Mouse (Mus musculus) adrenal gland, adult 2 months (tissue): ENCODE data around the gene Arhgap45. TPM values are rescaled to one million over a fixed set of nuclear protein-coding genes. Genes with fewer than 3 reads are reported as not detected.
"Not testable (repeated sequence)": the region's sequence is repeated elsewhere in the genome, so short reads cannot be mapped to it uniquely, and the experiment has no call there.

Experiments used
- DNase-seq: peaks from one replicate; pipeline ENCODE4 v3.0.0; 2021
- polyA plus RNA-seq: library from polyadenylated mRNA; depleted of rRNA; stranded (reverse); fragments of >200 nt; gene quantifications from 2 replicates; pipeline ENCODE4 v1.2.3, GENCODE M21; 2012
- total RNA-seq, 2 experiments: library from RNA; stranded (reverse); gene quantifications; 2 replicates each; pipeline ENCODE4 v1.2.3; 2021

The Arhgap45 gene
- total and polyA plus RNA-seq, 3 experiments, result 3.9 to 11.0 (median 6.7) TPM

DNA sequence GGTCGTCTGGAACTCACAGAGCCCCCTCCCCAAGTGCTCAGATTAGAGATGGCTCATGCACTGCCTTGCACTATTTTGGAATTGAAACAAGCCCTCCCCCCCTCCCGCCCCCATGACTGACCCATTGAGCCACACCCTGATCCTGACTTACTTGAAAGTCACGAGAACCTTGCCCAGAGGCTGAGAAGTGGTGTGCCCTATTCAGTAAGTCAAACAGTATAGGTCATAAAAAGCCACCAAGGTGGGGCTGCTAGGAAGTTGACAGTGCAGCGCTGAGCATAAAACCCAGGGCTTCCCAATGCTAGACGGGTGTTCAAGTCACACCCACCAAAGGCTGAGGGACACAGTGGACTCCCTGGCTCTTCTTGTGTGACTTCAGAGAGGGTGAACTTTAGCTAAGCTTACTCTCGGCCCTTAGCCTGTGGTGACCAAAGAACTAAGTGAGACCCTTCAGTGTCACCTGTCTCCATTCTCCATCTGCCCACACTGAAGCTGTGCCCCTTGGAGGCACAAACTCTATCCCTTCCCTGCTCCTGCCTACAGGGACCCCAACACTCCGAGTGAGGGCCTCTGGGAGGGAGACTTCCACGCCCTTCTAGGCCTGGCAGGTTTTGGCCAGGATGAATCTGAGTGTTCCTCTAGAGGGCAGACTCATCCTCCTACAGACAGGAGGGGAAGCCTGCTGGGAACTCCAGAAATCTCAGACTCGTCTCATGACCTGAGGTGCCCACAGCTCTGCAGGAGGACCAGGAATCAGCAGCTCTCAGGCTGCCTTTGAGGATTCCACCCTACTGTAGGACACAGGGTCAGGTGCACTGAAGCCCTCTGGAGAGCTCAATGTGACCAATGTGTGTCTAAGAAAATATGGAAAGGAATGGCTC is 17.3 kb downstream of the Arhgap45 start:
- peak; percentile 72 for DNase-seq

DNA sequence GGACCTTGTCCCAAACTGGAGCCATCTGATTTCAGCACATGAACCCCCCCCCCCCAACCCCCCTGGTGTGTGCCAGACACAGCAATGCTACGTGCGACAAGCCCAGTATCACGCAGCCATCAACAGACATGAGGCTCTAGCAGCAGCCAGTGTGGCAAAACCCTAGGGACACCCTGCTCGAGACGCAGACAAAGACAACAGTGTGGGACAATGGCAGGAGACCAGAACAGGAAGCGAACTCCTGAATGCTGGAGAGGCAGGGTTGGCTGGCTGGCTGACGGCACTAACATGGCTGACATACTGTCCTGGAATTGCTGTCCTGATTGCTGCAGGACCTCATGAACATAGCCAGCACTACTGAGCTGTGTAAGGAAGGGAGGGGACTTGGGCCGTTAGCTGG is 18.7 kb downstream of the Arhgap45 start:
- DNase-seq, result no peak

DNA sequence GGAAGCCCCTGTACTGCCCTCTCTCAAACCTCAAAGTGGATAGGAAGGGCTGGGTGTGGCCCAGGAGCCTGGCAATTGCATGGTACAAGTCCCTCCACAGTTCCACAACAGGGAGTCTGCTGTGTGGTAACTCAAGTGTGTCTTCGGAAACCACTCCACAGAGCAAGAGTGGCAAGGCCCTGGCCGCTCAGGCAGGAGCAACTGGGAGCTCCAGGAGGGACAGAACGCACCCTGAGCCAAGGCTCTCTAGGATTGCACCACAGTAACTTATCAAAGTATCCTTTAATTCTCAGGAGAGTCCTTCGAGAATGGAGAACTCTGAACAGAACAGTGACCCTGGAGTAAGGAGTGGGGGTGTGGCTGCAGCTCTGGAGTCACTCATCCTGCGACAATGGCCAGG is 19.2 kb downstream of the Arhgap45 start:
- DNase-seq, result no peak

DNA sequence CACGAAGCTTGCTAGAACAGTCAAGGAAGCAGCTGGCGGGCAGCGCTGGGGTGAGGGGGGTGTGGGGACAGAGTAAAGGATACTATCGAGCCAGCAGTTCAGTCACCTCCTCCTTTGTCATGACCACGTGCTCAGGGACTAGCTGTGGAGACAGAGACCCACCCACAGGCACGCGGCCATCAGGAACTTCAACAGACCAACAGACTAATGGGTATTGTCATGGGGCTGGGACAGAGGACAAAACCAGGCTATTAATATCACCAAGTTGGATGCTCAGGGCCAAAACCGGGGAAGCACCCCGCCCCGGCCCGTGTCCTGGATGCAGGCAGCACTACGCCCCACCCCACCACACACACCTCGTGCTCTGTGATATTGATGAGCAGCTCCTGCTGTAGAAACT is 20.4 kb downstream of the Arhgap45 start:
- DNase-seq, result no peak

DNA sequence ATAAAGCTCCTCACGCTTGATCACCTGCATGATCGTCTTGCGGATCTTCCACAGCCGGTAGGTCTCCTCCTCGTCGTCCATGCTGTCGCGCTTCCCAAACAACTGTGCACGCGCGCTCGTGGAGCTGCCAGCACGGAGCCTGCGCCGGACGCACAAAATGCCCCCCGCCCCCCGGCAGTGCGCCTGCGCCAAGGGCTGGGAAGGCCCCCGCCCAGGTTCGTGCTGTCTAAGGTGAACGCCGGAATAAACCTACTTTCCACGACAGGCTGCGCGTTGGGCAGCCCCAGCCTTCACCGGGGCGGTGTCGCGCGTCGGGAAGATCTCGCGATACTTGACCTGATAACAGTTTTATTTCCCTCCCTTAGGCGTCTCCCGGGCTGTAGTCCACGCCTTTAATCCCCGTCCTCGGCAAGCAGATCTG is 23.1 kb downstream of the Arhgap45 start, which contains the start of gene Polr2e:
Gene Polr2e, minus strand, starts transcription at position 237 of the 421 bp plus-strand sequence.
- DNase-seq, result peak; percentile 98

DNA sequence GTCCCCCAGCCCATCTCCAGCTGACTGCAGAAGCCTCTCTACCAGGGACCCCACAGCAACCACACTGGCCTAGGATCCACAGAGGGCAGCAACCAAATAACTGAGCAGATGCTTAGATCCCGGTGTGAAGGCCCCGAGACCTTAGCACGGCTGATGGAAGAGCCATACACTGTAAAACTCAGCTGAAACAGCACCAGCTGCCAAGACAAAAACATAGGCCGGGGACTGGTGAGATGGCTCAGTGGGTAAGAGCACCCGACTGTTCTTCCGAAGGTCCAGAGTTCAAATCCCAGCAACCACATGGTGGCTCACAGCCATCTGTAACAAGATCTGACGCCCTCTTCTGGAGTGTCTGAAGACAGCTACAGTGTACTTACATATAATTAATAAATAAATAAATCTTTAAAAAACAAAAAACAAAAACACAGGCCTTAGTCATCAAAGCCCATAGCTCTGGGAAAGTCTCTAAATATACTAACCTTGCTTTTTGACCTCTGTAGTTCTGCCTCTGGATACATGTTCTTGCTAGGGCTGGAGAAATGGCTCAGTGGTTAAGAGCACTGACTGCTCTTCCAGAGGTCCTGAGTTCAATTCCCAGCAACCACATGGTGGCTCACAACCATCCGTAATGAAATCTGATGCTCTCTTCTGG is 25.1 kb downstream of the Arhgap45 start:
- DNase-seq, result not testable (repeated sequence)

DNA sequence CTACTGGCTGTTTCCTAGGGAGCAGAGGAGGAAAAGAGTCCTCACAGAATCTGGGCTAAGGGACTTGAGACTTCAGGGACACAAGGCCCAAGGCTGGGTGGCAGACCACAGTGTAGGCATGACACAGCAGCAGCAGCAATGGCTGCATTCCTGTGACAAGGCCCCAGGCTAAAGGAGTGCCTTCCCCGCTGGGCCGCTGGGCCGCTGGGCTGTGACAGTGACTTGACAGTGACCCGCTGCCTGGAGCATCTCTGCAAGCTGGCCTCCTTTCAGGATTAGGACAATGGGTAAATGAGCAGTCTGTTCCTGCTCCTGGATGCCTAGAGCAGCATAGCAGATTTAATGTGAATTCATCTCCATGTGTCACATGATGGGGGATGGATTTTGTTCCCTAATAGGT is 27.6 kb downstream of the Arhgap45 start:
- DNase-seq, result no peak

DNA sequence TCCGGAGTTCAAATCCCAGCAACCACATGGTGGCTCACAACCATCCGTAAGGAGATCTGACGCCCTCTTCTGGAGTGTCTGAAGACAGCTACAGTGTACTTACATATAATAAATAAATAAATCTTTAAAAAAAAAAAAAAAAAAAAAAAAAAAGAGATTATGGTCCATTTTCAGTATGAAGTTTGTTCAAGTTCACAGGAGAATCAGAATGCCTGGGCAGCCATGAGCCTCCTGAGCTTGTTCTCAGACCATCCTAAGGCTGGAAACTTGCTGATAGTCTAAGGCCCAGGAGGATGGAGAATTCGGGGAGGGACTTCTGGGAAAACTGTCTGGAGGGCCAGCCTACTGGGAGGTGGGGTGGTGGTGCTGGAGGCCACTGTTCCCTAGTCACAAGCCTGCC is 28.9 kb downstream of the Arhgap45 start:
- not testable (repeated sequence) for DNase-seq

DNA sequence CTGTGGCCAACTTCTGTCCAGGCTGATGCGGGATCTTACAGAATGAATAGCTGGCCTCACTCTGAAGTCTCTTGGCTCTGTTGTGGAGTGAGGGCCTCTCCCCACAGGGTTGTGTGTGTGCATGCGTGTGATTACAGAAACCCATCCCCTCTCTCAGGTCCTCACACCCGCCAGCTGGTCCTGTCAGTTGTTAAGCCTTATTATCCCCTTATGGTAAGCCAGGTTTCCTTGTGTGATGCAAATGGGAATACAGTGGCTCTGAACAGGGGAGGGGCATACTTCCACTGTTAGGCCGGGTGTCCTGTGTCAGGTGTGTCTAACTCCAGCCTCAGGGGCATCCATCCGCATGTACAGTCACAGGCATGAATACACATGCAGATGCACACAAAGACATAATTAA is 29.3 kb downstream of the Arhgap45 start:
- no peak for DNase-seq

DNA sequence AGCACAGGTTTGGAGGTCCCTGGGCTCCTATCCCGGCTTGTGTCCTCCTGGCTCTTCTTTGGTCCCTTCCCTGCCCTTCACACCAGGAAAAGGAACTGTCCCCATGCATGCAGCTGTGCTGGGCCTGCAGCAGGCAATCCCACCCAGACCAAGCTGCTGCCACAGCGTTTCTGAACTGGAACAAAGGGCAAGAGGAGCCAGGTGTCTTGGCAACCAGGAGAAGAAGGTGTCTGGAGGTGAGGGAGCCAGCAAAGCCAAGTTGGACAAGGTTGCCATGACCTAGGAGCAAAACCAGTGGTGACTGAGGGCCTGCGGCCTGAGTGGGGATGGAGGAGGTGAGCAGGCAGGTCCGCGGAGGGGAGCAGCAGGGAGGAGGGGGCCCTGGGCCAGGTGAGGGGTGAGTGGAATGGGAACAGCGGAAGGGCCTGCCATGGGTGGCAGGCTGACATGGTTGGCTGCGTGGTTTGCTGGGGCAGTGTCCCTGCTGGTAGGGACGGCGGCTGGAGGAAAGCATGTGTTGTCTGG is 30.6 kb downstream of the Arhgap45 start, which contains the start of gene Gpx4:
Gene Gpx4, plus strand, starts transcription at position 126 of the 525 bp plus-strand sequence.
- no peak for DNase-seq

DNA sequence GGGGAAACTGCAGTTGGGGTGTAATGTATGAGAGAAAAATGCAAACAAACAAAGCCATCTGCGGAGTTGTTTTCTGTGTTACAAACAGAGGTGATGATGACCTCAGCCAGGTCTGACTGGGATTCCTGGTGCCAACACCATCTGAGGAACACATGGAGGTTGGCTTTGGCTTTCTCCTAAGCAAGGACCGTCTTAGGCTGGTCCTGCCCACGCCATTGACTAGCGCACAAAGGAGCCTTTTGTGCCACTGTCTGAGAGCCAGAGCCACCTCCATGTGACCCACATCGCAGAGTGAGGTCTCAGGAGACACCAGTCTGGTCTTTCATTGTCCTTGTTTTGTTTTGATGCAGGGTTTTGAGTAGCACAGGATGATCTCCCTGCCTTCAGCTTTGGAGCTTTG is 31.9 kb downstream of the Arhgap45 start:
- DNase-seq, result no peak

DNA sequence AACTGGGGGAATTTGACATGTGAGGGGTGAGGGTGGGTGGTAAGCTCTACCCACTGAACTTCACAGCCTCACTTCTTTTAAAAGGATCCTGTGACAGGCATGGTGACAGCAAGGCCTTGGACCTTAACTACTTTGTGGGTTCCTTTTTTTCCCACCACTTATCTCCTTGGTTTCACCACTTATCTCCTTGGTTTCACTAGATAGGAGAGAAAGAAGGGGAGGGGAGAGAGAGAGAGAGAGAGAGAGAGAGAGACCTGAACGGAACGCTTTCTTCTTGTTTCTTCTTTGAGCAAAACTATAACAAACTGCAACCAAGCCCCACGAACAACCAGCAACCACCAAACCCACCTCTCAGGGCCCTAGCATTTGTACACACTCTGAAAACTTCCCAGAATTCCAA is 32.4 kb downstream of the Arhgap45 start:
- DNase-seq, result no peak

DNA sequence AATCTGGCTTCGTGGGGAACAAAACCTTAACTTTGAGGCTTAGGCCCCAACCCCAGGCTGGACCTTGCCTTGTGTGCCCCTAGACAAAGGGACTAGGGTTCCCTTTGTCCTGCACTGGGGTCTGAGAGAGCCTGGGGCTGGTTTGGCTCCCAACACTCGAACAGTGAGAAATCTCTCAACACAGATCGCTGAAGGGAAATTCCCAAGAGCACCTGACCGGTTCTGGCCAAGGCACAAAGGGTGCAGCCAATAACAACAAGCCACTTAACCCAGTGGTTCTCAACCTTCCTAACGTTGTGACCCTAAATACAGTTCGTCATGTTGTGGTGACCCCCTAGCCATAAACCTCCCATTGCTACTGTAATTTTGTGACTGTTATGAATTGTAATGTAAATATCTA is 33.8 kb downstream of the Arhgap45 start:
- no peak for DNase-seq

DNA sequence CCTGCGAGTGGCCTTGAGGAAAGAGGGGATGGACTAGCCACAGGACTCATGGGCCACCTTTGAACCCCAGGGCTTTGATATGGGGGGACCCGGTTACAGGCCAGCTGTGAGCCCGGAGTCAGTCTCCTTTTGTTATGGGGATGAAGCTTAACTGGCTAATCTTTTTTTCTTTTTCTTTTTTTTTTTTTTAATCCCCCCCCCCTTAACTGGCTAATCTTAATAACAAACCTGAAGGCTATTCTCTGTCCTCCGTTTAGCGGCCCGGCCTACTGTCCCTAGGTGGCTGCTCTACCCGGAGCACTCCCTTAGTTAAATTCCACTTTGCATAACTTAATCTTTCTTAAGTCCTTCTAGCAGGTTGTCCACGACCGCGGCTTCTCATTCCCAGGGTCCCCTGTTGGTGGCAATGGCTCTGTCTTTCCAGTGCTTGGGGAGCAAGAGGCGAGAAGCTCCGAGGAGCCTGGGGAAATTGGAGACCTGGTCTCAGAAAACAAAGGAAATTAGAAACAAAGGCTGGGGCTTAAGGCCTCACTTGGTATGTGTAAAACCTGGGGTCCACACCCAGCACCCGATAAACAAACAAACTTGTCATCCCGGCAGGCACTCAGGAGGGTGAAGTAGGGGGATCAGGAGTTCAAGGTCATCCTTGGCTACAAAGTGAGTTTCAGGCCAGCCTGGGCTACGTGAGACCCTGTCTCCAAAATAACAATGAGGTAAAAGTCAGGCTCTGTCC is 34.6 kb downstream of the Arhgap45 start:
- DNase-seq, result no peak

DNA sequence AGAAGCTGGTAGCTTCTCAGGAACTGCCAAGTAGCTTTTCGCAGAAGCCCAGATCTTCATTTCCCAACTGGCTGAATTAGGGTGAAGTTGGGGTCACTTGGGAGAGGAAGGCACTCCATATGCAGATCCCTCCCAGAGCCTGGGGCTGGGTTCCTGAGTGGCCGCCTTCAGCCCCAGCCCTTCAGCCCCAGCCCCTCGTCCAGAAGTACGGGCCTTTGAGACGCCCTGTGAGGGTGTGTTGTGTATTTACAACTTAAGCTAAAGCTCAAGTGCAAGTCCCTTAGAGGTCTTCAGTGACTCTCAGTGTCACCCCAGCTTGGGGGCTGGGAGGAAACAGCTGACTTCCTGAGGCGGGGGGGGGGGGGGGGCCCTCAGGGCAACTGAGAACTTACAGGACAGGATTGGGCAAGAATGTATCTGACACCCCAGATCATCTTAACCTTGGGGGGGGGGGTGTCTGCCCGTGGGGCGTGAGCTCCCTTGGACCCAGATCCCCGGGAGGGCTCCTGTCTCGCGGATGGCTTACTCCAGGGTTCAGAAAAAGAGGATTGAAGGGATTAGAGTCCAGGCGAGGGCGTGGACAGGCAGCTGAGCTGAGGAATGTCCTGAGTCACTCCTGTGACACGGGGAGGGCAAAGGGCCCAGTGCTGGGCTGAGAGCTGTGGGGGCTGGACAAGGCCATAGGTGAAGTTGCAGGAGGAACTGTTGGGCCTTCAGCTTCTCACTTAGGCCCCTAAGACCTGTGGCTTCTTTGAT is 35.3 kb downstream of the Arhgap45 start:
- DNase-seq, result peak; percentile 89

DNA sequence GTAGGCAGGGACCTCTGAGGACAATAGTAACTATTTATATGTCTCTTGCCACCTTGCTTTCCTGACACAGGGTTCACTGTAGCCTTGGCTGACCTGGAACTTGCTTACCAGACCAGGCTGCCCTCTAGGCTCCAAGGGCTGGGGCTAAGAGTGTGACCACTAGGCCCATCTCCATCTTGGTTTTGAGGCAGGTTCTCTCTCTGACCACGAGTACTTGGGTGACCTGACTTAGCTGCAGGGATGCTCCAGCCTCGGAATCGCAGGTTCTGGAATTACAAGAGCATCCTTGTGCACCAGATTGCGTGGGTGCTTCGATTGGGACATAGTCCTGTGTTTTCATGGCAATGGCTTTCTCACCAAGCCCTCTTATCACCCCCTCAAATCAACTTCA is 35.9 kb downstream of the Arhgap45 start:
- no peak for DNase-seq

DNA sequence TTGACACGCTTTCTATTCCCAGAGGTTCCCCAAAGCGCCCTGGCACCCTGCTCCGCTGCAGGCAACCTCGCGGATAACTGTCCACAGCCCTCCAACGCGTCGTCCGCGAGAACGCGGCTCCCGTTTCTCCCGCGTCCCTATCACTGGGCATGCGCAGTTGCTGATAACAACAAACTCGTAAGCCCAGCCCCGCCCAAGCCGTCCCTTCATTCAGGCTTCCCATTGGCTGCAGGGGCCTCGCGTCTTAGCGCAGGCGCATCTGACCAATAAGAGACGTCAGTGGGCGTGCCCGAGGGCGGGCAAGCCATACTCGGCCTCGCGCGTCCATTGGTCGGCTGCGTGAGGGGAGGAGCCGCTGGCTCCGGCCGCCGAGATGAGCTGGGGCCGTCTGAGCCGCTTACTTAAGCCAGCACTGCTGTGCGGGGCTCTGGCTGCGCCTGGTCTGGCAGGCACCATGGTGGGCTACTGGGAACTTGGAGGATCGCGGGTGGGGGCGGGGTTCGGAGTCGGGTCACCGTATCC is 36.9 kb downstream of the Arhgap45 start:
- peak; percentile 100 for DNase-seq

DNA sequence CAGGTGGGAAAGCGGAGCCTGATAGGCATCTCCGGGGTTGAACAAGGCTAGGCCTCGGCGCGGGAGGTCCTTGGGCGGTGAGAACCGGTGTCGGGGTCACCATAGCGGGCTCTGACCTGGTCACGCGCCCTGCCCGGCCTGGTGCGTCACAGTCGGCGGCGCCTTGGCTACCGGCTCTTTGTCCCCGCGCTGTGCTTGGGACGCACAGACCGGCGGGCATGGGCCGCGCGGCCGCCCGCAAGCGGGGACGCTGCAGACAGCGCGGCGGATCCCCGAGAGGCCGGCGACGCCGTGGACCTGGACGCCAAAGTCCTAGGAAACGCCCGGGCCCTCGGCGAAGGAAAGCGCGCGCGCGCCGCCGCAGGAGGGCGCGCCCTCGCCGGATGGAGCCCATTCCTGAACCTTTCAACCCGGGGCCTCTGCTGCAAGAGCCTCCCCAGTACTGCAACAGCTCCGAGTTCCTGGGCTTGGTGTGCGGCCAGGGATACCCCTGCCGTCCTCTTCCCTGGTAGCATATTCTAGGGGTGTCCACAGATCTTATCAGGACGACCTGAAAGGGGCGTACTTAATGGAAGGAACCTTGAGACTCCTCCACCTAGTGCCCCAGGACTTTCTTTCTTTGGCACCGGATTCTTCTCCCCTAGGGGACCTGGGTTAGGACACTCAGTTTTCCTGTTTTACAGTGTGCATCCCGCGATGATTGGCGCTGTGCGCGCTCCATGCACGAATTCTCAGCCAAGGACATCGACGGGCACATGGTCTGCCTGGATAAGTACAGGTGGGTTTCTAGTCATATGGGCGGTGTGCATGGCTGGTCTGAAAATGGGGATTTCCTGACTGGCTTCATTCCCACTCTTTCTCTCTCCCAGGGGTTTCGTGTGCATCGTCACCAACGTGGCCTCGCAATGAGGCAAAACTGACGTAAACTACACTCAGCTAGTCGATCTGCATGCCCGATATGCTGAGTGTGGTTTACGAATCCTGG is 37.7 kb downstream of the Arhgap45 start:
- peak; percentile 89 for DNase-seq

DNA sequence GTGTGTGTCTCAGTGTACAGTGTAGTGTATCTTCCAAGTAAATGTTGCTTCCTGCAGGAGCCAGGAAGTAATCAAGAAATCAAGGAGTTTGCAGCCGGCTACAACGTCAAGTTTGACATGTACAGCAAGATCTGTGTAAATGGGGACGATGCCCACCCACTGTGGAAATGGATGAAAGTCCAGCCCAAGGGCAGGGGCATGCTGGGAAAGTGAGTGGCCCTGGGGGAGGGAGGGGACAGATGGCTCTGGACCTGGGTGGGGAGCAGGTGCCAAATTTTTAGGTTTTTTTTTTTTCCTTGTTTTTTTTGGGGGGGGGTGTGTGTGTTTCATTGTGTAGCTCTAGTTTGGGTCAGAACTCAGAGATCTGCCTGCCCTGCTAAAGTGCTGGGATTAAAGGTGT is 38.5 kb downstream of the Arhgap45 start:
- DNase-seq, result not testable (repeated sequence)

DNA sequence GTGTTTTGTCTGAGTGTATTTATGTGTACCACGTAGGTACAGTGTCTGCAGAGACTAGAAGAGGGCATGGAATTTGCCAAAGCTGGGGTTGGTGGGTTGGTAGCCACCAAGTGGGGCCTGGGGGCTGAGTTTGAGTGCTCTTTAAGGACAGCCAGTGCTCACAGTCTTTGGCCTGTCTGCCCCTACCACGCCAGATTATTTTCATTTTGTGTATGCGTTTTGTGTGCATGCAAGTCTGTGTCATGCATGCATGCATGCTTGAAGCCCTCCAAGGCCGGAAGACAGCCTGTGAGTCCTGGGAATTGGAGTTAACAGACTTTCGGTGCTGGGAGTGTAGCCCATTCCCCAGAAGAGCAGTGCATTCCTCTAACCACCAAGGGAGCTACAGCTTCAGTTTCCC is 38.9 kb downstream of the Arhgap45 start:
- DNase-seq, result no peak
